Mouse (Mus musculus): ENCODE results near the gene Prmt3. TPM values are rescaled to one million over a fixed set of nuclear protein-coding genes. Genes with fewer than 3 reads are reported as not detected.
A peak's percentile ranks its signal among the peaks of the same experiment; 100 is the strongest.

The Prmt3 gene
- polyA plus RNA-seq, 1 experiment from 2014 or later, result 62.5 TPM

GRCm38 (mm10) chr7:49907191-49908171 lies 129.3 kb downstream of the Prmt3 start:
- Histone ChIP-seq H3K36me3 (no peaks in the 10 kb centered on the region), H3K27ac (no peak overlapping the region), H3K9me3 (replicated peaks) (no peaks in the 10 kb centered on the region), H3K4me1 (peaks cover 32% of the 10 kb centered on the region), H3K9ac (no peak overlapping the region), H3K27me3 (peaks cover 95% of the 10 kb centered on the region), H3K4me3 (replicated peaks) (peak overlapping the region; percentile 11), H3K4me2 (peak overlapping the region; percentile 44)
- WGBS, result 1% methylated on average over 28 of the region's 28 CpGs
- no peak for ATAC-seq (replicated peaks; ENCODE audit: low FRiP score)

Other genes with a start within 250 kb of the Prmt3 start
- 0.24 and 0.43 TPM in 2 replicates for gene Dbx1, start 141.5 kb upstream of the Prmt3 start, polyA plus RNA-seq (2015; fragmentation: Nextera tagmentation; extraction: Ambion mirVana)
- gene Htatip2, start 19.2 kb upstream of the Prmt3 start, polyA plus RNA-seq (2015; fragmentation: Nextera tagmentation; extraction: Ambion mirVana), result 8.3 and 8.6 TPM in 2 replicates
- gene Slc6a5, start 131.8 kb downstream of the Prmt3 start, polyA plus RNA-seq (2015; fragmentation: Nextera tagmentation; extraction: Ambion mirVana), result 0.04 and 0.06 TPM in 2 replicates
- 11.5 and 12.3 TPM in 2 replicates for gene Nell1, start 196.5 kb downstream of the Prmt3 start, polyA plus RNA-seq (2015; fragmentation: Nextera tagmentation; extraction: Ambion mirVana)